Mouse (Mus musculus): ENCODE results near the gene Fam19a1. TPM values are rescaled to one million over a fixed set of nuclear protein-coding genes. Genes with fewer than 3 reads are reported as not detected.
"Not testable (repeated sequence)": the region's sequence is repeated elsewhere in the genome, so short reads cannot be mapped to it uniquely, and the experiment has no call there.

Fam19a1 gene
- polyA plus RNA-seq, 1 experiment from 2014 or later, result 2.3 TPM

GRCm38 (mm10) chr6:96167031-96167430, 54.1 kb downstream of the Fam19a1 start:
- H3K4me3 ChIP-seq (ENCODE audit: low read depth, low read length), result no peak overlapping the region
- H3K36me3 ChIP-seq (ENCODE audit: insufficient read depth, low read length), result no peaks in the 10 kb centered on the region
- H3K4me1 ChIP-seq (ENCODE audit: insufficient read depth, low read depth, low read length), result no peaks in the 10 kb centered on the region
- no peak overlapping the region for H3K9ac ChIP-seq (replicated peaks; ENCODE audit: low read depth)
- ATAC-seq (no peak), DNase-seq (ENCODE audit: low spot score) (no peak)
- H3K4me2 ChIP-seq (replicated peaks; ENCODE audit: low read depth, low read length), result no peak overlapping the region
- H3K9me3 ChIP-seq (ENCODE audit: low read length), result no peaks in the 10 kb centered on the region
- H3K27me3 ChIP-seq (replicated peaks; ENCODE audit: insufficient read depth, low read length), result no peaks in the 10 kb centered on the region
- H3K27ac ChIP-seq (ENCODE audit: low read length), result no peak overlapping the region
- TF ChIP-seq EP300 (IDR thresholded peaks at IDR 0.05) (no peak), CTCF (IDR thresholded peaks at IDR 0.05) (no peak)

- H3K27ac ChIP-seq (ENCODE audit: low read length), result no peak overlapping the region
- TF ChIP-seq EP300 (IDR thresholded peaks at IDR 0.05) (no peak), CTCF (IDR thresholded peaks at IDR 0.05) (no peak)
- WGBS, result 74% methylated on average over 3 of the region's 3 CpGs
These were observed 60.7 kb downstream of the Fam19a1 start for GRCm38 (mm10) chr6:96173681-96174080.

GRCm38 (mm10) chr6:96178530-96178929, 65.6 kb downstream of the Fam19a1 start:
- ATAC-seq, result no peak
- H3K27me3 ChIP-seq (replicated peaks; ENCODE audit: insufficient read depth, low read length), result no peaks in the 10 kb centered on the region
- TF ChIP-seq EP300 (IDR thresholded peaks at IDR 0.05), result no peak
- no peak for TF ChIP-seq CTCF (IDR thresholded peaks at IDR 0.05)

More at GRCm38 (mm10) chr6:96173681-96174080, 60.7 kb downstream of the Fam19a1 start:
- Histone ChIP-seq H3K9ac (replicated peaks; ENCODE audit: low read depth) (no peak overlapping the region), H3K36me3 (ENCODE audit: insufficient read depth, low read length) (no peaks in the 10 kb centered on the region), H3K4me2 (replicated peaks; ENCODE audit: low read depth, low read length) (no peak overlapping the region), H3K9me3 (ENCODE audit: low read length) (no peaks in the 10 kb centered on the region), H3K4me3 (ENCODE audit: low read depth, low read length) (no peak overlapping the region), H3K4me1 (ENCODE audit: insufficient read depth, low read depth, low read length) (no peaks in the 10 kb centered on the region), H3K27me3 (replicated peaks; ENCODE audit: insufficient read depth, low read length) (no peaks in the 10 kb centered on the region)
- DNase-seq (ENCODE audit: low spot score) (no peak), ATAC-seq (no peak)

GRCm38 (mm10) chr6:96183392-96183791, 70.4 kb downstream of the Fam19a1 start:
- H3K27me3 ChIP-seq (replicated peaks; ENCODE audit: insufficient read depth, low read length), result no peaks in the 10 kb centered on the region
- DNase-seq (ENCODE audit: low spot score) (no peak), ATAC-seq (no peak)
- no peaks in the 10 kb centered on the region for H3K36me3 ChIP-seq (ENCODE audit: insufficient read depth, low read length)
- H3K9me3 ChIP-seq (ENCODE audit: low read length), result no peaks in the 10 kb centered on the region
- no peak overlapping the region for H3K27ac ChIP-seq (ENCODE audit: low read length)
- WGBS, result 71% methylated on average over 4 of the region's 4 CpGs
- no peak overlapping the region for H3K9ac ChIP-seq (replicated peaks; ENCODE audit: low read depth)
- H3K4me2 ChIP-seq (replicated peaks; ENCODE audit: low read depth, low read length), result no peak overlapping the region
- H3K4me1 ChIP-seq (ENCODE audit: insufficient read depth, low read depth, low read length), result no peaks in the 10 kb centered on the region
- H3K4me3 ChIP-seq (ENCODE audit: low read depth, low read length), result no peak overlapping the region
- TF ChIP-seq CTCF (IDR thresholded peaks at IDR 0.05) (no peak), EP300 (IDR thresholded peaks at IDR 0.05) (no peak)

More at GRCm38 (mm10) chr6:96178530-96178929, 65.6 kb downstream of the Fam19a1 start:
- Histone ChIP-seq H3K27ac (ENCODE audit: low read length) (no peak overlapping the region), H3K4me2 (replicated peaks; ENCODE audit: low read depth, low read length) (no peak overlapping the region), H3K36me3 (ENCODE audit: insufficient read depth, low read length) (no peaks in the 10 kb centered on the region), H3K9me3 (ENCODE audit: low read length) (no peaks in the 10 kb centered on the region), H3K4me1 (ENCODE audit: insufficient read depth, low read depth, low read length) (no peaks in the 10 kb centered on the region), H3K4me3 (ENCODE audit: low read depth, low read length) (no peak overlapping the region), H3K9ac (replicated peaks; ENCODE audit: low read depth) (no peak overlapping the region)
- DNase-seq (ENCODE audit: low spot score), result no peak

GRCm38 (mm10) chr6:96186517-96186916, 73.6 kb downstream of the Fam19a1 start:
- no peak for TF ChIP-seq CTCF (IDR thresholded peaks at IDR 0.05)
- TF ChIP-seq EP300 (IDR thresholded peaks at IDR 0.05), result no peak
- no peak for ATAC-seq
- Histone ChIP-seq H3K4me2 (replicated peaks; ENCODE audit: low read depth, low read length) (no peak overlapping the region), H3K4me1 (ENCODE audit: insufficient read depth, low read depth, low read length) (no peaks in the 10 kb centered on the region), H3K27me3 (replicated peaks; ENCODE audit: insufficient read depth, low read length) (no peaks in the 10 kb centered on the region), H3K9ac (replicated peaks; ENCODE audit: low read depth) (no peak overlapping the region), H3K4me3 (ENCODE audit: low read depth, low read length) (no peak overlapping the region), H3K36me3 (ENCODE audit: insufficient read depth, low read length) (no peaks in the 10 kb centered on the region), H3K27ac (ENCODE audit: low read length) (no peak overlapping the region), H3K9me3 (ENCODE audit: low read length) (no peaks in the 10 kb centered on the region)
- no peak for DNase-seq (ENCODE audit: low spot score)
- 68% methylated on average over 2 of the region's 2 CpGs for WGBS

GRCm38 (mm10) chr6:96198991-96199390, 86.0 kb downstream of the Fam19a1 start:
- not testable (repeated sequence) for H3K4me2 ChIP-seq (replicated peaks; ENCODE audit: low read depth, low read length); H3K4me3 ChIP-seq (ENCODE audit: low read depth, low read length); H3K9ac ChIP-seq (replicated peaks; ENCODE audit: low read depth); H3K4me1 ChIP-seq (ENCODE audit: insufficient read depth, low read depth, low read length); H3K9me3 ChIP-seq (ENCODE audit: low read length); H3K27me3 ChIP-seq (replicated peaks; ENCODE audit: insufficient read depth, low read length); ATAC-seq; H3K27ac ChIP-seq (ENCODE audit: low read length); DNase-seq (ENCODE audit: low spot score); H3K36me3 ChIP-seq (ENCODE audit: insufficient read depth, low read length)
- WGBS, result 83% methylated on average over 2 of the region's 2 CpGs

- TF ChIP-seq EP300 (IDR thresholded peaks at IDR 0.05) (no peak), CTCF (IDR thresholded peaks at IDR 0.05) (no peak)
- H3K4me2 ChIP-seq (replicated peaks; ENCODE audit: low read depth, low read length), result no peak overlapping the region
- H3K4me3 ChIP-seq (ENCODE audit: low read depth, low read length), result no peak overlapping the region
- 90% methylated on average over 2 of the region's 2 CpGs for WGBS
- no peak for DNase-seq (ENCODE audit: low spot score)
- H3K27ac ChIP-seq (ENCODE audit: low read length), result no peak overlapping the region
- no peak overlapping the region for H3K9ac ChIP-seq (replicated peaks; ENCODE audit: low read depth)
- no peaks in the 10 kb centered on the region for H3K27me3 ChIP-seq (replicated peaks; ENCODE audit: insufficient read depth, low read length)
- ATAC-seq, result no peak
- no peaks in the 10 kb centered on the region for H3K36me3 ChIP-seq (ENCODE audit: insufficient read depth, low read length)
- no peaks in the 10 kb centered on the region for H3K4me1 ChIP-seq (ENCODE audit: insufficient read depth, low read depth, low read length)
- H3K9me3 ChIP-seq (ENCODE audit: low read length), result no peaks in the 10 kb centered on the region
These were observed 92.4 kb downstream of the Fam19a1 start for GRCm38 (mm10) chr6:96205395-96205794.

Data from lung, postnatal 0 days (tissue).